Mouse (Mus musculus): ENCODE data around the gene Gpha2. TPM values are rescaled to one million over a fixed set of nuclear protein-coding genes. Genes with fewer than 3 reads are reported as not detected.

Gpha2 gene
- polyA plus RNA-seq, 1 experiment from 2014 or later, result 0.24 TPM

GRCm38 (mm10) chr19:6247526-6248300 is 21.5 kb downstream of the Gpha2 start:
- H3K4me3 ChIP-seq, result no peak overlapping the region
- WGBS, result 91% methylated on average over 29 of the region's 29 CpGs
- H3K36me3 ChIP-seq, result peaks cover 77% of the 10 kb centered on the region

GRCm38 (mm10) chr19:6253021-6253420 is 26.8 kb downstream of the Gpha2 start:
- DNase-seq (ENCODE audit: low spot score), result no peak
- Histone ChIP-seq H3K4me3 (no peak overlapping the region), H3K9me3 (no peaks in the 10 kb centered on the region), H3K27me3 (ENCODE audit: insufficient read depth, poor library complexity, severe bottlenecking) (no peaks in the 10 kb centered on the region), H3K27ac (no peak overlapping the region), H3K36me3 (peaks cover 92% of the 10 kb centered on the region), H3K4me1 (peaks cover 9% of the 10 kb centered on the region; the same call in 1 of the 2 replicates)
- 83% methylated on average over 4 of the region's 4 CpGs for WGBS

More at GRCm38 (mm10) chr19:6247526-6248300, 21.5 kb downstream of the Gpha2 start:
- no peak for DNase-seq (ENCODE audit: low spot score)
- H3K27me3 ChIP-seq (ENCODE audit: insufficient read depth, poor library complexity, severe bottlenecking), result no peaks in the 10 kb centered on the region
- H3K27ac ChIP-seq, result peak overlapping the region; percentile 16; the same call in 1 of the 2 replicates
- no peaks in the 10 kb centered on the region for H3K9me3 ChIP-seq
- H3K4me1 ChIP-seq, result peaks cover 13% of the 10 kb centered on the region

- Histone ChIP-seq H3K9me3 (no peaks in the 10 kb centered on the region), H3K27ac (no peak overlapping the region), H3K27me3 (ENCODE audit: insufficient read depth, poor library complexity, severe bottlenecking) (no peaks in the 10 kb centered on the region), H3K36me3 (peaks cover 72% of the 10 kb centered on the region), H3K4me3 (no peak overlapping the region), H3K4me1 (no peaks in the 10 kb centered on the region)
- 82% methylated on average over 2 of the region's 2 CpGs for WGBS
- DNase-seq (ENCODE audit: low spot score), result no peak
Measured at GRCm38 (mm10) chr19:6260428-6260827, 34.2 kb downstream of the Gpha2 start.

GRCm38 (mm10) chr19:6260946-6261345 is 34.8 kb downstream of the Gpha2 start:
- Histone ChIP-seq H3K9me3 (no peaks in the 10 kb centered on the region), H3K27me3 (ENCODE audit: insufficient read depth, poor library complexity, severe bottlenecking) (no peaks in the 10 kb centered on the region), H3K4me1 (no peaks in the 10 kb centered on the region), H3K4me3 (no peak overlapping the region), H3K36me3 (peaks cover 66% of the 10 kb centered on the region), H3K27ac (no peak overlapping the region)
- no peak for DNase-seq (ENCODE audit: low spot score)
- WGBS, result 74% methylated on average over 4 of the region's 4 CpGs

GRCm38 (mm10) chr19:6261379-6261778 is 35.2 kb downstream of the Gpha2 start:
- Histone ChIP-seq H3K9me3 (no peaks in the 10 kb centered on the region), H3K27me3 (ENCODE audit: insufficient read depth, poor library complexity, severe bottlenecking) (no peaks in the 10 kb centered on the region), H3K4me1 (no peaks in the 10 kb centered on the region), H3K4me3 (no peak overlapping the region), H3K27ac (no peak overlapping the region), H3K36me3 (peaks cover 62% of the 10 kb centered on the region)
- WGBS, result 89% methylated on average over 14 of the region's 14 CpGs
- DNase-seq (ENCODE audit: low spot score), result no peak

- Histone ChIP-seq H3K4me3 (no peak overlapping the region), H3K27ac (no peak overlapping the region), H3K9me3 (no peaks in the 10 kb centered on the region), H3K36me3 (peaks cover 54% of the 10 kb centered on the region), H3K27me3 (ENCODE audit: insufficient read depth, poor library complexity, severe bottlenecking) (no peaks in the 10 kb centered on the region), H3K4me1 (no peaks in the 10 kb centered on the region)
- no peak for DNase-seq (ENCODE audit: low spot score)
- WGBS, result 58% methylated on average over 7 of the region's 7 CpGs
Measured at GRCm38 (mm10) chr19:6262222-6262621, 36.0 kb downstream of the Gpha2 start.

GRCm38 (mm10) chr19:6262839-6263433 is 36.8 kb downstream of the Gpha2 start:
- Histone ChIP-seq H3K9me3 (no peaks in the 10 kb centered on the region), H3K36me3 (peaks cover 46% of the 10 kb centered on the region), H3K4me3 (peak overlapping the region; percentile 6; the same call in 1 of the 2 replicates), H3K27ac (no peak overlapping the region), H3K27me3 (ENCODE audit: insufficient read depth, poor library complexity, severe bottlenecking) (no peaks in the 10 kb centered on the region), H3K4me1 (no peaks in the 10 kb centered on the region)
- no peak for DNase-seq (ENCODE audit: low spot score)
- 85% methylated on average over 8 of the region's 8 CpGs for whole genome bisulfite sequencing

GRCm38 (mm10) chr19:6264200-6264599 is 38.0 kb downstream of the Gpha2 start:
- Histone ChIP-seq H3K36me3 (peaks cover 34% of the 10 kb centered on the region), H3K27me3 (ENCODE audit: insufficient read depth, poor library complexity, severe bottlenecking) (no peaks in the 10 kb centered on the region), H3K4me1 (0 out of 2 replicates have a peak, but pooled peaks cover 2% of the 10 kb centered on the region), H3K27ac (no peak overlapping the region), H3K4me3 (no peak overlapping the region), H3K9me3 (no peaks in the 10 kb centered on the region)
- no peak for DNase-seq (ENCODE audit: low spot score)
- WGBS, result 72% methylated on average over 9 of the region's 9 CpGs

GRCm38 (mm10) chr19:6264945-6265344 is 38.8 kb downstream of the Gpha2 start:
- H3K9me3 ChIP-seq, result no peaks in the 10 kb centered on the region
- 82% methylated on average over 8 of the region's 8 CpGs for WGBS
- no peak overlapping the region for H3K4me3 ChIP-seq
- no peaks in the 10 kb centered on the region for H3K27me3 ChIP-seq (ENCODE audit: insufficient read depth, poor library complexity, severe bottlenecking)
- no peak overlapping the region for H3K27ac ChIP-seq
- 0 out of 2 replicates have a peak, but pooled peaks cover 2% of the 10 kb centered on the region for H3K4me1 ChIP-seq
- DNase-seq (ENCODE audit: low spot score), result no peak
- peaks cover 28% of the 10 kb centered on the region for H3K36me3 ChIP-seq

- no peak for DNase-seq (ENCODE audit: low spot score)
- no peaks in the 10 kb centered on the region for H3K9me3 ChIP-seq
- 61% methylated on average over 6 of the region's 6 CpGs for WGBS
- H3K27ac ChIP-seq, result no peak overlapping the region
- peaks cover 20% of the 10 kb centered on the region for H3K36me3 ChIP-seq
- H3K27me3 ChIP-seq (ENCODE audit: insufficient read depth, poor library complexity, severe bottlenecking), result no peaks in the 10 kb centered on the region
- H3K4me1 ChIP-seq, result peaks cover 3% of the 10 kb centered on the region
- no peak overlapping the region for H3K4me3 ChIP-seq
Measured at GRCm38 (mm10) chr19:6265727-6266182, 39.6 kb downstream of the Gpha2 start.

- Histone ChIP-seq H3K4me1 (peaks cover 7% of the 10 kb centered on the region), H3K9me3 (no peaks in the 10 kb centered on the region), H3K36me3 (peaks cover 2% of the 10 kb centered on the region), H3K27me3 (ENCODE audit: insufficient read depth, poor library complexity, severe bottlenecking) (no peaks in the 10 kb centered on the region), H3K4me3 (no peak overlapping the region), H3K27ac (no peak overlapping the region)
- no peak for DNase-seq (ENCODE audit: low spot score)
- WGBS, result 66% methylated on average over 11 of the region's 11 CpGs
Measured at GRCm38 (mm10) chr19:6267306-6268169, 41.4 kb downstream of the Gpha2 start.

- DNase-seq (ENCODE audit: low spot score), result peak; percentile 94
- Histone ChIP-seq H3K27ac (no peak overlapping the region), H3K9me3 (no peaks in the 10 kb centered on the region), H3K27me3 (ENCODE audit: insufficient read depth, poor library complexity, severe bottlenecking) (no peaks in the 10 kb centered on the region), H3K36me3 (no peaks in the 10 kb centered on the region), H3K4me3 (no peak overlapping the region), H3K4me1 (peaks cover 7% of the 10 kb centered on the region)
- WGBS, result 13% methylated on average over 8 of the region's 8 CpGs
Measured at GRCm38 (mm10) chr19:6268170-6268528, 42.0 kb downstream of the Gpha2 start.

All from heart, embryonic 10.5 days (tissue).